8 mouse cellular contexts compared by ENCODE assay signal in genomic region chr11:43426414-43426884, GRCm38 (mm10). TPM values are rescaled to one million over a fixed set of nuclear protein-coding genes. Genes with fewer than 3 reads are reported as not detected.
A peak's percentile ranks its signal among the peaks of the same experiment; 100 is the strongest.
DNase-seq lines count a peak whose midpoint lies in the region; ATAC-seq and TF ChIP-seq lines count a peak whose summit lies in the region.

No protein-coding gene starts in this region.

- peak overlapping the region; percentile 62 for H3K9ac ChIP-seq in heart, embryonic 12.5 days
- H3K9ac ChIP-seq in limb, embryonic 11.5 days (ENCODE audit: low read length): peak overlapping the region; percentile 63

- peak overlapping the region; percentile 69 for H3K4me3 ChIP-seq in heart, embryonic 12.5 days
- peak overlapping the region; percentile 44 for H3K4me3 ChIP-seq in limb, embryonic 11.5 days (ENCODE audit: low read depth, low read length)
- peak overlapping the region; percentile 53 for H3K4me3 ChIP-seq in myocyte

- peak; percentile 51 for ATAC-seq in heart, embryonic 12.5 days (ENCODE audit: insufficient number of reproducible peaks, low FRiP score)
- peak; percentile 51 for ATAC-seq in limb, embryonic 11.5 days (ENCODE audit: insufficient number of reproducible peaks, low FRiP score, low TSS enrichment, low read depth)

- TF ChIP-seq POLR2A in myocyte (IDR thresholded peaks at IDR 0.05; ENCODE audit: insufficient read length, low read depth): no peak

- H3ac ChIP-seq in myocyte (ENCODE audit: control insufficient read depth, insufficient read length): no peak overlapping the region

- WGBS in heart, embryonic 12.5 days: 17% methylated on average over 7 of the region's 7 CpGs
- 21% methylated on average over 7 of the region's 7 CpGs for WGBS in limb, embryonic 11.5 days

- DNase-seq in adrenal gland, adult 8-10 months: peak; percentile 19
- no peak for DNase-seq in adrenal gland, postnatal 4 days (ENCODE audit: low spot score in 2 of 2)
- DNase-seq in urinary bladder, postnatal 25 days (ENCODE audit: low spot score): peak; percentile 12
- DNase-seq in urinary bladder, adult 2 months (ENCODE audit: low spot score): no peak
- DNase-seq in limb, embryonic 11.5 days (ENCODE audit: low spot score): no peak
- no peak for DNase-seq in left cerebral cortex, postnatal 14 days (ENCODE audit: low spot score in 2 of 2)

- no peaks in the 10 kb centered on the region for H3K9me3 ChIP-seq in heart, embryonic 12.5 days (replicated peaks)
- no peaks in the 10 kb centered on the region for H3K9me3 ChIP-seq in limb, embryonic 11.5 days (ENCODE audit: control insufficient read depth, low read length)

- intact Hi-C loops in left cerebral cortex, postnatal 14 days (cut with DNase I): no loop called here

- H3K4me2 ChIP-seq in heart, embryonic 12.5 days: peak overlapping the region; percentile 68
- peak overlapping the region; percentile 44; the same call in 1 of the 2 replicates for H3K4me2 ChIP-seq in limb, embryonic 11.5 days (ENCODE audit: low read depth, severe bottlenecking)
- peak overlapping the region; percentile 69 for H3K4me2 ChIP-seq in myocyte (ENCODE audit: low read depth)

- peaks cover 23% of the 10 kb centered on the region for H3K36me3 ChIP-seq in heart, embryonic 12.5 days
- H3K36me3 ChIP-seq in limb, embryonic 11.5 days (ENCODE audit: control insufficient read depth, insufficient read depth, low read length): no peaks in the 10 kb centered on the region; the same call in 1 of the 2 replicates
- H3K36me3 ChIP-seq in myocyte (ENCODE audit: control insufficient read depth, insufficient read depth): peaks cover 5% of the 10 kb centered on the region

- H3K4me1 ChIP-seq in heart, embryonic 12.5 days (replicated peaks): peaks cover 12% of the 10 kb centered on the region
- 0 out of 2 replicates have a peak, but pooled peaks cover 2% of the 10 kb centered on the region for H3K4me1 ChIP-seq in limb, embryonic 11.5 days (ENCODE audit: control insufficient read depth, insufficient read depth, low read length)

- peak overlapping the region; percentile 86 for H3K27ac ChIP-seq in heart, embryonic 12.5 days (ENCODE audit: poor library complexity, severe bottlenecking)
- no peak overlapping the region for H3K27ac ChIP-seq in limb, embryonic 11.5 days (replicated peaks; ENCODE audit: low read depth, low read length)

- peaks cover 9% of the 10 kb centered on the region for H3K79me2 ChIP-seq in myocyte (ENCODE audit: control insufficient read depth, insufficient read depth)

- no peaks in the 10 kb centered on the region for H3K27me3 ChIP-seq in heart, embryonic 12.5 days (replicated peaks)
- no peaks in the 10 kb centered on the region for H3K27me3 ChIP-seq in limb, embryonic 11.5 days (ENCODE audit: control insufficient read depth, insufficient read depth, low read length)
- H3K27me3 ChIP-seq in myocyte (ENCODE audit: control insufficient read depth, insufficient read depth, insufficient read length): no peaks in the 10 kb centered on the region

TF ChIP-seq in myocyte, 11 proteins besides CTCF, POLR2A, EP300 and RAD21:
- TF ChIP-seq SRF (IDR thresholded peaks at IDR 0.05; ENCODE audit: control insufficient read depth, insufficient read length, low read depth): no peak
- no peak for TF ChIP-seq E2F4 (IDR thresholded peaks at IDR 0.05; ENCODE audit: insufficient read depth)
- no peak for TF ChIP-seq USF1 (IDR thresholded peaks at IDR 0.05; ENCODE audit: low read depth)
- no peak for TF ChIP-seq CEBPB (IDR thresholded peaks at IDR 0.05; ENCODE audit: insufficient read depth, poor library complexity, severe bottlenecking)
- TF ChIP-seq TCF3 (IDR thresholded peaks at IDR 0.05; ENCODE audit: insufficient read length, low read depth): no peak
- TF ChIP-seq POLR2AphosphoS2 (IDR thresholded peaks at IDR 0.05; ENCODE audit: insufficient read length, low read depth): no peak
- TF ChIP-seq REST (IDR thresholded peaks at IDR 0.05; ENCODE audit: insufficient read depth, insufficient read length): no peak
- TF ChIP-seq TCF12 (IDR thresholded peaks at IDR 0.05; ENCODE audit: insufficient read depth, poor library complexity, severe bottlenecking): no peak
- no peak for TF ChIP-seq MYOG (IDR thresholded peaks at IDR 0.05; ENCODE audit: control insufficient read depth in 1 of 3, insufficient read depth in 1 of 3, insufficient read length in 2 of 3, low read depth in 2 of 3)
- TF ChIP-seq MAX (IDR thresholded peaks at IDR 0.05; ENCODE audit: low read depth): no peak
- no peak for TF ChIP-seq MYOD1 (IDR thresholded peaks at IDR 0.05; ENCODE audit: control insufficient read depth in 1 of 3, insufficient read length in 2 of 3, low read depth in 2 of 3)

RNA-seq across cellular contexts. Expression of gene Pttg1, which starts 0.4 kb away (rescaled TPM):
- total RNA-seq in adrenal gland, adult 8-10 months (2022): 10 to 100 TPM; 41.3 to 59.5 (median 53.1) TPM
- total RNA-seq in adrenal gland, postnatal 4 days (2021): 10 to 100 TPM; 49.8 to 54.2 TPM
- polyA plus RNA-seq in urinary bladder, adult 2 months (2012; rRNA removed): 126 and 144 TPM in 2 replicates
- 117 and 121 TPM in 2 replicates for polyA plus RNA-seq in heart, embryonic 12.5 days (2016; fragmentation: Nextera tagmentation; extraction: Ambion mirVana)
- polyA plus RNA-seq in limb, embryonic 11.5 days (2014; fragmentation: Nextera tagmentation; extraction: Ambion mirVana): 94.3 and 100 TPM in 2 replicates
- polyA plus RNA-seq in myocyte (2012; fragmentation: generic; extraction: Trizol): 105 TPM
- 10 to 100 TPM; 17.6 to 18.7 TPM for total RNA-seq in left cerebral cortex, postnatal 14 days (2021)

RNA-seq across cellular contexts. Expression of gene Slu7, which starts 7.1 kb away (rescaled TPM):
- 10 to 100 TPM; 40.4 to 53.6 (median 46.9) TPM for total RNA-seq in adrenal gland, adult 8-10 months (2022)
- total RNA-seq in adrenal gland, postnatal 4 days (2021): 10 to 100 TPM; 50.2 to 53.5 TPM
- 10.0 and 21.3 TPM in 2 replicates for polyA plus RNA-seq in urinary bladder, adult 2 months (2012; rRNA removed)
- polyA plus RNA-seq in heart, embryonic 12.5 days (2016; fragmentation: Nextera tagmentation; extraction: Ambion mirVana): 42.1 and 44.3 TPM in 2 replicates
- 56.8 and 57.4 TPM in 2 replicates for polyA plus RNA-seq in limb, embryonic 11.5 days (2014; fragmentation: Nextera tagmentation; extraction: Ambion mirVana)
- polyA plus RNA-seq in myocyte (2012; fragmentation: generic; extraction: Trizol): 22.0 TPM
- total RNA-seq in left cerebral cortex, postnatal 14 days (2021): 10 to 100 TPM; 43.7 to 48.9 TPM

RNA-seq across cellular contexts. Expression of gene C1qtnf2, which starts 47.6 kb away (rescaled TPM):
- total RNA-seq in adrenal gland, adult 8-10 months (2022): 10 to 100 TPM in 2 of 4 experiments, 1 to 10 TPM in 2; 9.5 to 14.6 (median 10.4) TPM
- 10 to 100 TPM; 17.6 to 20.7 TPM for total RNA-seq in adrenal gland, postnatal 4 days (2021)
- polyA plus RNA-seq in urinary bladder, adult 2 months (2012; rRNA removed): 47.2 and 53.2 TPM in 2 replicates
- polyA plus RNA-seq in heart, embryonic 12.5 days (2016; fragmentation: Nextera tagmentation; extraction: Ambion mirVana): 2.0 TPM in 2 replicates
- 0.38 and 0.93 TPM in 2 replicates for polyA plus RNA-seq in limb, embryonic 11.5 days (2014; fragmentation: Nextera tagmentation; extraction: Ambion mirVana)
- not detected for polyA plus RNA-seq in myocyte (2012; fragmentation: generic; extraction: Trizol)
- 1 to 10 TPM; 3.6 to 3.8 TPM for total RNA-seq in left cerebral cortex, postnatal 14 days (2021)

Comparison
In these comparisons a context has a peak if more than half of its experiments do, and no peak if none do; other contexts are left out.
1. DNase-seq: peak in adrenal gland, adult 8-10 months (single experiment) and urinary bladder, postnatal 25 days (single experiment); none in adrenal gland, postnatal 4 days (0 of 2), urinary bladder, adult 2 months (single experiment), limb, embryonic 11.5 days (single experiment) and left cerebral cortex, postnatal 14 days (0 of 2).
2. RNA of gene C1qtnf2, which starts 47.6 kb away (polyA plus RNA-seq): 47.2 to 53.2 TPM in urinary bladder, adult 2 months; 2.0 TPM in heart, embryonic 12.5 days, 0.38 to 0.93 TPM in limb, embryonic 11.5 days and not detected in myocyte (single experiment); every median in the first group is over 10 times any median in the second.
3. Peak in every context shown above with its lines, with median percentiles within 50 percentile points of each other: H3K4me2 ChIP-seq and H3K4me3 ChIP-seq.